Mouse (Mus musculus) T-cell, adult 2 months (primary cell): ENCODE measurements around the gene A730046J19Rik.

Experiments used
- DNase-seq: peaks from one replicate; pipeline ENCODE4 v3.0.0; 2022; ENCODE audit warnings: low spot score

A730046J19Rik gene

GRCm38 (mm10) chrX:144153523-144153922 is at the start of gene A730046J19Rik:
TSS of gene A730046J19Rik (plus strand) at chrX:144153695.
- DNase-seq: no peak

DNA sequence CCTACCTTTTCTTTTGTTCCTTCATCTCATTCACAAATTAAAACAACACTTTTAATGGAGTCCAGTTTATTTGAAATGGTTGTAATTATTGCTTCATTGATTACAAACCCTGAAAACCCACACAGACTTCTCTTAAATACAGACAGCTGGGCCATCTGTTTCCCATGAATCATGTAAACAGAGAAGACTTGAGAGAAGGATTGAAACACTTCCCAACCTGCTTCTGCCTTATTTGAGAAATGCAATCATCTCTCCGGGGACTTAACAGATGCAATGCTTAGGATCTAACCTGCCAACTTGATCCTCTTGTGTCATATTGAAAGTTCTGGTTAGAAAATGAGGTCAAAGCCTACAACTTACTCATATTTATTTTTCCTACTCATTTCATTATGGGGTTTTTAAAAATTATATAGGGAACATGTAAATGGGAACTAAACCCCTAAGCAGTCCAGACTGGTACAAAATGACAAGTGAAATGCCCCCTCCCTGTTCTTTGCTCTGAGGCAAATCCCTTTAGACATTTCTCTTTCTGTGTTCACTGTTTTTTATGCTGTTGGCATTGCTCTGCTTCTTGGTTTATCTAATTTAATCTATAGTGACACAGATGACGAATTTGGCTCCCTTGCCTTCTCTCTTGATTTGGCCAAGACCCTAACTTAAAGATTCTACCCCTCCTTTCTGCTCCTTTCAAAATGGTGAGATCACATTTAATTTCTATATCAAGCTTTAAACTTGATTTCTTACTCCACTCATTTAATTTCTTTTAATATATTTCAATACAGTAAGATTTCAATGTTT is 48.7 kb upstream of the A730046J19Rik start:
- DNase-seq: no peak

DNA sequence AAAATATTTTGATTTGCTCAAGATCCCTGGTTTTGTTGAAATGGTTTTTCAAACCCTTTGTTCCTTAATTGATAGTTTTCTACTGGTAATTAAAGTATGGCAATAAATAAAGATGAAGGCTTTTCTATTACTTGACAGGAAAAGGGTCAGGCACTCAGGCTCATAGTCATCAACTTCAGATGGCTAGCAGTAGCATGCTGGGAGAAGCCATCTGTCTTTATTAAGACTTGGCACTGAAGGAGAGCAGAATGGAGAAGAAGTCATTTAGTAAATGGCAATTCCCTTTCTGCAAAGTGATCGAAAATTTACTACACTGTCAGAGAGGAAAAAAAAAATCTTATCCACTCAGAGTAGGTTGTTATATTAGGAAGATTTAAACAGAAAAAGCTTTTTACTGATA is 17.2 kb upstream of the A730046J19Rik start:
- no peak for DNase-seq

GRCm38 (mm10) chrX:144149987-144150386 is 3.5 kb upstream of the A730046J19Rik start:
- DNase-seq: no peak

DNA sequence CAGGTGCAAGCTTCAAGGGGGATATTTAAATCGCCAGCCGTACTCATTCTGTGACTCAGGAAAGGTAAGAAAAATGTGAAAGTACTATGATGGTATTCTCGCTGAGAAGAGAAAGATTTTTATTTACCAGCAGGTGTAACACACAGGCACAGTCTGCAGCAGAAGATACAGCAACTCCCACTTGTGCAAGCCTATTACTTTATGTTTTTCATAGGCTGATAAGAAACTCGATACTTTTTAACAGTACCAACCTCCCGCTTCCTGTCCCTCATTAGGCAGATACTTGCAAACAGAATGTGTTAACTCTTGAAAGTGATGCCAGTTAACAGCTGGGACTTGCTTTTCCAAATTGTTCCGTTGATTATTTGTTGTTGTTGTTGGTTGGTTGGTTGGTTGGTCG is 616 bp downstream of the A730046J19Rik start:
- no peak for DNase-seq

DNA sequence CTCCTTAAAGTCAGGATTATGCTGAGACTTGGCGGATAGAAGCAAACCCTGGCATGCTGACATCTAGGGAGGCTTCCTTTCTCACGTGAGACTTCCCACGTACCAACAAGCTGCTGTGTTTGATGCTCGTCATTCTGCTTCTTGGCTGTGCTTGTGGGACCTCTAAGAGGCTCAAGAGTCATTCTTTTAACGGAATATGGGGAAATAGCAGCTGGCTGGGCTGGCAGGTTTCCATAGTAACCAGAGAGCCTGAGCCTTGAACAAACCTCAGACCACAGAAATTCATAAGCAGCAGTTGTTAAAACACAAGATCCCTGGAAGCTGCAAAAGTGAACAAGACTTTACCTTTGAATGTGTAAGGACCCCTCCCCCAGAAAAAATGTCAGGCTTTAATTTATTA is 9.4 kb downstream of the A730046J19Rik start:
- DNase-seq: no peak
